In the genomic region with DNA sequence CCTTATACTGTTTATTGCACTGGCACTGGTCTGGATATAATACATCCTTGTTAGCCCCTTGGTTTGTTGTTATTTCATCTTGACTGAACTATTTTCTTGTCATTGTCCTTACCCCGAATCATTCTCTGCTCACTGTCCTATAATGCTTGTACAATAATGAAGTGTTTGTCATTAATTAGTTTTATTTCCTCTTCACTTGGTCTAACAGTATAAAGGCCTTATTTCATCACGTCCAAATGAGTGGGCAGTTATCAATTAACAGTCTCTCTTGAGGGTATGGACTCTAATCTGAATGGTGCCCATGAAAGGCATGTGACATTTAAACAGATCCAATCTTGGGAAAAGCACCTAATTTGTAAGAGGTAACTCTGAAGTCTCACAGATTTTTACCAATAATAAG, we compare ENCODE assay signal across 11 mouse cellular contexts.
"Had no signal": no experiment of that assay in that cellular context is flagged by ENCODE, and none has a peak within 500 bp of the region (broad histone marks: within the 10 kb centered on the region; RNA-seq: fewer than 3 reads in every experiment).

No protein-coding gene starts in this region.

- H3K9me3 ChIP-seq: limb, embryonic 10.5 days; liver, embryonic 15.5 days; stomach, embryonic 15.5 days had no signal

- H3K27me3 ChIP-seq: liver, embryonic 15.5 days; stomach, embryonic 15.5 days had no signal

- H3K36me3 ChIP-seq: limb, embryonic 10.5 days; liver, embryonic 15.5 days; stomach, embryonic 15.5 days had no signal

- H3K9ac ChIP-seq: liver, embryonic 15.5 days; stomach, embryonic 15.5 days had no signal

- H3K4me1 ChIP-seq: liver, embryonic 15.5 days; stomach, embryonic 15.5 days had no signal

- ATAC-seq: inflammation-experienced regulatory T-cells, adult 6 months; intestine, postnatal 0 days had no signal

- H3K4me2 ChIP-seq: liver, embryonic 11.5 days; liver, embryonic 15.5 days; stomach, embryonic 15.5 days had no signal

- H3K27ac ChIP-seq: left cerebral cortex, adult 2 months; limb, embryonic 10.5 days; liver, embryonic 15.5 days; stomach, embryonic 15.5 days had no signal

- H3K4me3 ChIP-seq: left cerebral cortex, adult 2 months; limb, embryonic 10.5 days; liver, embryonic 15.5 days; stomach, embryonic 15.5 days had no signal

- DNase-seq: kidney, adult 8-10 months; lung, adult 2 months; thymus, adult 2 months; thymus, postnatal 25 days had no signal
